Mouse (Mus musculus) ES-E14 (cell line): ENCODE measurements around the gene Ebf1. TPM values are rescaled to one million over a fixed set of nuclear protein-coding genes. Genes with fewer than 3 reads are reported as not detected.

ENCODE experiments used
- DNase-seq: peaks from one replicate; pipeline ENCODE4 v3.0.0-alpha.2; 2013; ENCODE audit warnings: low read depth, low spot score
- H3K27ac ChIP-seq: 2 replicates; pipeline ENCODE4 v1.5.1; 2012; ENCODE audit warnings: low read depth, mild to moderate bottlenecking, low read length, moderate library complexity, mixed read lengths; ENCODE audit not compliant: poor library complexity, insufficient read depth, severe bottlenecking
- H3K36me3 ChIP-seq: 2 replicates; pipeline ENCODE4 v1.6.1; 2012; ENCODE audit warnings: mild to moderate bottlenecking, low read length, moderate library complexity, mixed read lengths; ENCODE audit not compliant: control insufficient read depth, poor library complexity, insufficient read depth, severe bottlenecking
- H3K4me1 ChIP-seq, 2 experiments: fragments of 150-350 bp in 1 of 2; sonication (generic) in 1 of 2; 2 replicates each; pipeline ENCODE4 v1.6.1; 2012; ENCODE audit warnings: low read length in 2 of 2, mild to moderate bottlenecking in 1 of 2, mixed read lengths in 1 of 2; ENCODE audit not compliant: control insufficient read depth in 2 of 2, insufficient read depth in 2 of 2, poor library complexity in 1 of 2
- H3K4me3 ChIP-seq, 2 experiments: fragments of 150-350 bp in 1 of 2; sonication (generic) in 1 of 2; 2 replicates each; pipeline ENCODE4 v1.5.1; 2012; ENCODE audit warnings: low read length in 2 of 2, low read depth in 1 of 2, mild to moderate bottlenecking in 1 of 2, mixed read lengths in 1 of 2; ENCODE audit not compliant: insufficient read depth in 1 of 2, poor library complexity in 1 of 2, severe bottlenecking in 1 of 2
- H3K9ac ChIP-seq: 2 replicates; pipeline ENCODE4 v1.6.1; 2012; ENCODE audit warnings: low read depth, mild to moderate bottlenecking, low read length, mixed read lengths; ENCODE audit not compliant: poor library complexity, insufficient read depth, severe bottlenecking
- H3K9me3 ChIP-seq: fragments of 150-350 bp; sonication (generic); 2 replicates; pipeline ENCODE4 v1.6.1; 2012; ENCODE audit warnings: low read depth, mild to moderate bottlenecking, low read length; ENCODE audit not compliant: control insufficient read depth, insufficient read depth
- CHD2 ChIP-seq: IDR thresholded peaks from 2 replicates; pipeline ENCODE4 v1.6.1; 2014; ENCODE audit warnings: mild to moderate bottlenecking, low read depth, low read length, inconsistent platforms
- HCFC1 ChIP-seq: IDR thresholded peaks from 2 replicates; pipeline ENCODE4 v1.6.1; 2012; ENCODE audit warnings: low read length, inconsistent platforms, borderline replicate concordance; ENCODE audit not compliant: insufficient read depth
- MAFK ChIP-seq: IDR thresholded peaks from 2 replicates; pipeline ENCODE4 v1.6.1; 2014; ENCODE audit warnings: mild to moderate bottlenecking, low read depth, low read length, inconsistent platforms; ENCODE audit not compliant: insufficient read depth
- ZC3H11A ChIP-seq: IDR thresholded peaks from 2 replicates; pipeline ENCODE4 v1.6.1; 2012; ENCODE audit warnings: low read depth, mild to moderate bottlenecking, inconsistent platforms, low read length, borderline replicate concordance
- ZNF384 ChIP-seq: IDR thresholded peaks from 2 replicates; pipeline ENCODE4 v1.6.1; 2012; ENCODE audit warnings: low read depth, low read length, inconsistent platforms
- in situ Hi-C, 2 experiments: fragments of 600-800 bp; cut with MboI; formaldehyde crosslinking; loops; one replicate each; pipeline ENCODE4 v1.15.1; 2025; ENCODE audit warnings: low sequenced_read_pairs in 2 of 2, inconsistent platforms in 1 of 2; ENCODE audit not compliant: unreplicated experiment in 2 of 2
- total RNA-seq: library from RNA; depleted of rRNA; stranded (reverse); fragments of 300-350 nt; gene quantifications from 2 replicates; pipeline ENCODE4 v1.2.3, GENCODE M21; 2012

Ebf1 gene
- total RNA-seq, 1 experiment = 3.2 TPM

DNA sequence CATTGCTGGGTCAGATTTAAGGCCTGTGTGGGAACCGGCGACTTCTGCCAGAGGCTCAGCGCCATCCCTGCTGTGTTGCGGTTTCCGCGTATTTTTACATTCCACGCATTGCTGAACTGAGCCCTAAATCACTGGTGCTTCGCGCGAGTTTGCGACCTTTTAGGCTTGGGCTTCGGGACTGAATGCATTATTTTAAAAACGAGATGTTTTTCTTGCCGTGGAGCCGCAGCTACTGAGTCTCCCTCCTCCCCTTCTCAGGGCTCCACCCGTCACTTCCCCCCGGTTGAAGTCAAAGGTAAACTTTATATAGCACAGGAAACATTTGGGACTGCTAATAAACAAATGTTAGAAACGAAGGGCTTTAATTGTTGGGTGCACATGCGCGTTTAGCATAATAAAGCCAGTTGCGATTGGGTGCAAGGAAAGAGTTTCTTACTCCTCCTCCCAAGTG lies 68.8 kb downstream of the Ebf1 start:
- H3K4me1 ChIP-seq = peaks cover 2 to 11% of the 10 kb centered on the region in 2 experiments; a peak in 3 of 4 replicates
- no peak for DNase-seq
- no peak for TF ChIP-seq ZC3H11A
- no peak for TF ChIP-seq MAFK
- no peak for TF ChIP-seq ZNF384
- TF ChIP-seq HCFC1 = no peak
- TF ChIP-seq CHD2 = no peak
- peak overlapping the region in 1 of 2 experiments; percentile 41; a peak in 2 of 4 replicates for H3K4me3 ChIP-seq
- no peaks in the 10 kb centered on the region for H3K36me3 ChIP-seq
- in situ Hi-C loops = no loop called here
- H3K27ac ChIP-seq = no peak overlapping the region
- H3K9me3 ChIP-seq = no peaks in the 10 kb centered on the region
- H3K9ac ChIP-seq = no peak overlapping the region

DNA sequence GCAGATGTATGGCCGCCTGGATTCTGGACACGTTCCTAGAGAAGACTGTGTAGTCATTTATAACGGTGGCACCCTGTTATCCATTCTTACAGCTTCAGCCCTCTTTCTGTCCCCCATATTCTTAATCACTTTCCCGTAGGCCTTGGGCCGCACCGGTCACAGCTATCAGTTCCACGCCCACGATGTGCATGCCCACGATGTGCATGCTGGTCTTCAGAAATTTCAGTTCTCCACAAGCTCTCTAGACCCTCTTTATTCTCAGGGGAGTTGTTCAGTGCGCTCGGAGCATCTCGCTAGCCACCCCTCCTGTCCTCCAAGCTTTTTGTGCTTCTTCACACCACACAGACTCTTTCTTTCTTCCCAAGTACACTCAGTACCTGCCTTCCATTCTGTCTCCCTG lies 69.3 kb downstream of the Ebf1 start:
- in situ Hi-C loops = no loop called here
- Histone ChIP-seq H3K36me3 (no peaks in the 10 kb centered on the region), H3K4me1 (peaks cover 2 to 11% of the 10 kb centered on the region in 2 experiments; a peak in 3 of 4 replicates), H3K4me3 (no peak overlapping the region), H3K9ac (no peak overlapping the region), H3K27ac (no peak overlapping the region), H3K9me3 (no peaks in the 10 kb centered on the region)
- DNase-seq = no peak
- no peak for TF ChIP-seq ZC3H11A
- TF ChIP-seq ZNF384 = no peak
- no peak for TF ChIP-seq HCFC1
- TF ChIP-seq MAFK = no peak
- TF ChIP-seq CHD2 = no peak

DNA sequence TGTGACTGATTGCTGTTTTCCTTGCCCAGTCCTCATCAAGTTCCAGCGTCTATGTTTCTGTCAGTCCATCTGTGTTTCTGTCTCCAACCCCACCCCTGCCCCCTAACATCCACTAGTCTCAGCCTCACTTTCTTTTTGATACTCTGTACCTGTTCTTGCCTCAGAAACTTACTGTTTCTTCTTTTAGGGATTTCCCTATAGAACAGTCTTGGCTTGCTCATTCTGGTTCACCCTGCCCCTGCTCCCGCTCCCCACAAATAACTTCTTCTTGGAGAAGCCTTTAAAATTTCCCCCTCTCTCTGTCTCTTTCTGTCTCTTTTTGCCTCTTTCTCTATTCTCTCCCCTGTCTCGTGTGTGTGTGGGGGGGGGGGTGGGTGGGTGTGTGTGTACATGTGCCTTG lies 71.4 kb downstream of the Ebf1 start:
- in situ Hi-C loops = no loop called here
- Histone ChIP-seq H3K9ac (no peak overlapping the region), H3K4me1 (peaks cover 2 to 9% of the 10 kb centered on the region in 2 experiments; a peak in 3 of 4 replicates), H3K36me3 (no peaks in the 10 kb centered on the region), H3K27ac (no peak overlapping the region), H3K9me3 (no peaks in the 10 kb centered on the region), H3K4me3 (no peak overlapping the region)
- DNase-seq = no peak
- TF ChIP-seq ZNF384 = no peak
- TF ChIP-seq MAFK = no peak
- TF ChIP-seq HCFC1 = no peak
- TF ChIP-seq ZC3H11A = no peak
- TF ChIP-seq CHD2 = no peak

DNA sequence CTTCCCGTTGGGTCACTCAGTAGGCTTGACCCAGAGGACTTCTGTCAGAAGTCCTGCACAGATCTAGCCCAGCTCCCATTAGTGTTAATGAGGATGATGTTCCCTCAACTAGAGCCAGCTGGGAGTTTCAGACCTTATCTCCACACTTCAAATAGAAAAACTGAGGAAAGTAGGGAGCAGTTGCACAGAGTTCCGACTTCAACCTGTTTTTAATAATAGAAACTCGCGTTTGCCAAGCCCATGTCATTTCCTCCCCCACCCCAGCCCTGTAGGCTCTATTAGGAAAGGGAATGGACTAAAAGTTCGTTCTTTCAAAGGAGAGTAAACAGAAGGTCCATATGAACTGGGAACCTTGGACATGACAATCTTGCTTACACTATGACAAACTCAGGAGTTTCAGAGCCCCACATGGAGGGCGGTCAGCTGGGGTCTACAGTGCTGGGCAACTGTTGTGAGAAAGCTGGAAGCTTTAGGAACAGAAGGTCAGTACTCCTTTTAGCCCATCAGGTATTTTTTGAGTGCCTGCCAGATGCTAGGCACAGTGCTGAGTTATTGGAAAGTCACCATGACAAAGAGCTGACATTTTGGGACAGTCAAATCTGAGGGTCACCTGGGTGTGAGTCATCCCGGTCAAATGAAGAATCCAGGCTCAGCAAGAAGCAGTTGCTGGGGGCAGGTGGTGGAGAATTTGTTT lies 72.6 kb downstream of the Ebf1 start:
- H3K36me3 ChIP-seq = no peaks in the 10 kb centered on the region
- no peak overlapping the region for H3K4me3 ChIP-seq
- TF ChIP-seq CHD2 = no peak
- no peak for TF ChIP-seq ZC3H11A
- TF ChIP-seq MAFK = no peak
- no peak for TF ChIP-seq ZNF384
- no peak for TF ChIP-seq HCFC1
- peaks cover 2 to 6% of the 10 kb centered on the region in 2 experiments; a peak in 3 of 4 replicates for H3K4me1 ChIP-seq
- no peak overlapping the region for H3K9ac ChIP-seq
- H3K27ac ChIP-seq = no peak overlapping the region
- no peak for DNase-seq
- in situ Hi-C loops = no loop called here
- no peaks in the 10 kb centered on the region for H3K9me3 ChIP-seq

DNA sequence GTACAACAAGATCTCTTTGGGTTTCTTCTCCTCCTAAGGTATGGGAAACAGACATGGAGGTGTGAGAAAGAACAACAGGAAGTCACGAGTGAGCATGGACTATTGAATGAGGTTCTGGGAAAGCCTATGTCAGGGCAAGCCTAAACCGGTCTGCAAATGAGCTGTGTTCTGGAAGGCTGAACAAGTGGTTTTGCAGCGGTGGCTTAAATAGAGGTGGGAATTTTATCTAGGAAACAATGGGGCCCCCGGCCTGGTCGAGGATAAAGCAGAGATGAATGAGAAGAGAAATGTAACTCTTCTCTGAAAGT lies 73.1 kb downstream of the Ebf1 start:
- in situ Hi-C loops = no loop called here
- Histone ChIP-seq H3K4me3 (no peak overlapping the region), H3K27ac (no peak overlapping the region), H3K9ac (no peak overlapping the region), H3K9me3 (no peaks in the 10 kb centered on the region), H3K36me3 (no peaks in the 10 kb centered on the region), H3K4me1 (peaks cover 2 to 6% of the 10 kb centered on the region in 2 experiments; a peak in 3 of 4 replicates)
- DNase-seq = no peak
- TF ChIP-seq HCFC1 (no peak), CHD2 (no peak), ZNF384 (no peak)
